Comparison of ENCODE assay signal across 8 mouse cellular contexts in the genomic region with DNA sequence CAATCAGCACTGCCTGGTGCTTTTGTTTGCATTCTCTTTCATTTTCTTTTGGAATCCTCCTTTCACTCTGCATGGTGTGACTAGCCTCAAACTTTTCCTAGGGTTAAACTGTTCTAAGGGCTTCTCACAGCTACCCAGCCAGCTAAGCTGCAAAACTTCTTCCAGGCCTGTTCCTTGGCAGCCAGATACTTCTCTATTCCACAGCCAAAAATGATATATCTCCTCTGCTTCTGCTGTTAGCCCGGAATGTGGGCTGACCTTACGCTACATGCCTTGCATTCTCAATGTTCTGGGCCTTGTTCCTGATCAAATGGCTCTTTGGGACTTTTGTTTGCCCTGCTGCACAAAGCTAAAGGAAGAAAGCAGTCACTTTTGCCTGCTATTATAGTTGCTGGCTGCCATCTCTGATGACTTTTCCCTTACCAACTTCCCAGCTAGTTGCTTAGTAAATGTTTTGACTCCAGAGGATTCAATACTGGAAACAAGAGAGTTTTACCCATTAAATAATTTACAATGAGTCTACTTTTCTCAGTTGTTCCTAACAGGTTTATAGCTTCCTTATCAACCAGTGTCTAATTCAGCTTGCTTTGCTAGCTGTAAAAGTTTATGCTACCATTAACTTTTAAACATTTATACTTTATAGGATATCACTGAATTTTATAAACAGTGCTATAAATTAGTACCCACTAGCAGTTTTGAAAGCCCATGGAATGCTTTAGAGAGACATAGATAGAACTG.
DNase-seq lines count a peak whose midpoint lies in the region; ATAC-seq and TF ChIP-seq lines count a peak whose summit lies in the region.

No protein-coding gene starts in this region.

- H3K27ac ChIP-seq in gastrocnemius, adult 2 months = peak overlapping the region; percentile 56
- H3K27ac ChIP-seq in hindbrain, embryonic 13.5 days = peak overlapping the region; percentile 10; the same call in 1 of the 2 replicates
- H3K27ac ChIP-seq in lung, embryonic 15.5 days = peak overlapping the region; percentile 50

- no peak for TF ChIP-seq CTCF in gastrocnemius, adult 2 months (IDR thresholded peaks at IDR 0.05)

- ATAC-seq in hindbrain, embryonic 13.5 days (ENCODE audit: low FRiP score) = peak; percentile 63
- ATAC-seq in lung, embryonic 15.5 days (ENCODE audit: borderline replicate concordance, extremely low read depth, low FRiP score, low TSS enrichment) = peak; percentile 89; the same call in 1 of the 2 replicates
- ATAC-seq in megakaryocyte, adult 5-6 weeks (ENCODE audit: poor library complexity, severe bottlenecking) = no peak
- ATAC-seq in CD4-positive, CD25-positive, alpha-beta regulatory T cell, adult 4 months = no peak

- 6% methylated on average over 2 of the region's 2 CpGs for WGBS in hindbrain, embryonic 13.5 days
- WGBS in lung, embryonic 15.5 days = 20% methylated on average over 2 of the region's 2 CpGs

- no peaks in the 10 kb centered on the region for H3K27me3 ChIP-seq in hindbrain, embryonic 13.5 days
- no peaks in the 10 kb centered on the region for H3K27me3 ChIP-seq in lung, embryonic 15.5 days

- intact Hi-C loops in gastrocnemius, adult 2 months (cut with DNase I) = no loop called here

- H3K36me3 ChIP-seq in hindbrain, embryonic 13.5 days = no peaks in the 10 kb centered on the region
- H3K36me3 ChIP-seq in lung, embryonic 15.5 days = no peaks in the 10 kb centered on the region

- peak; percentile 5 for DNase-seq in ovary, postnatal 36 days (ENCODE audit: low spot score)
- no peak for DNase-seq in ovary, postnatal 10 days (ENCODE audit: low spot score)
- DNase-seq in gastrocnemius, adult 2 months = peak; percentile 24
- no peak for DNase-seq in spleen, postnatal 36 days (ENCODE audit: low spot score in 2 of 2)

- no peaks in the 10 kb centered on the region for H3K9me3 ChIP-seq in hindbrain, embryonic 13.5 days
- H3K9me3 ChIP-seq in lung, embryonic 15.5 days = no peaks in the 10 kb centered on the region

- H3K9ac ChIP-seq in hindbrain, embryonic 13.5 days = no peak overlapping the region
- H3K9ac ChIP-seq in lung, embryonic 15.5 days = no peak overlapping the region

- peaks cover 12% of the 10 kb centered on the region; the same call in 1 of the 2 replicates for H3K4me1 ChIP-seq in hindbrain, embryonic 13.5 days (replicated peaks)
- peaks cover 11% of the 10 kb centered on the region; the same call in 1 of the 2 replicates for H3K4me1 ChIP-seq in lung, embryonic 15.5 days

- no peak overlapping the region for H3K4me3 ChIP-seq in gastrocnemius, adult 2 months
- no peak overlapping the region for H3K4me3 ChIP-seq in hindbrain, embryonic 13.5 days
- H3K4me3 ChIP-seq in lung, embryonic 15.5 days = no peak overlapping the region

- no peak overlapping the region for H3K4me2 ChIP-seq in hindbrain, embryonic 13.5 days
- no peak overlapping the region for H3K4me2 ChIP-seq in lung, embryonic 15.5 days

Comparison
In these comparisons a context has a peak if more than half of its experiments do, and no peak if none do; other contexts are left out.
1. DNase-seq: peak in ovary, postnatal 36 days (single experiment) and gastrocnemius, adult 2 months (single experiment); none in ovary, postnatal 10 days (single experiment) and spleen, postnatal 36 days (0 of 2).
2. ATAC-seq: peak in hindbrain, embryonic 13.5 days (single experiment) and lung, embryonic 15.5 days (single experiment); none in megakaryocyte, adult 5-6 weeks (single experiment) and CD4-positive, CD25-positive, alpha-beta regulatory T cell, adult 4 months (single experiment).
3. Peak in every context shown above with its lines, with median percentiles within 50 percentile points of each other: H3K27ac ChIP-seq.